ENCODE assay signal across 30 mouse cellular contexts in genomic region chr13:55300913-55301312, GRCm38 (mm10). TPM values are rescaled to one million over a fixed set of nuclear protein-coding genes. Genes with fewer than 3 reads are reported as not detected.
"Had no signal": no experiment of that assay in that cellular context is flagged by ENCODE, and none has a peak within 500 bp of the region (broad histone marks: within the 10 kb centered on the region; RNA-seq: fewer than 3 reads in every experiment).

No protein-coding gene starts in this region.

- ATAC-seq: liver, embryonic 12.5 days; liver, postnatal 0 days; lung, postnatal 0 days; midbrain, embryonic 13.5 days; midbrain, embryonic 15.5 days; midbrain, embryonic 16.5 days had no signal

- H3K27ac ChIP-seq: limb, embryonic 10.5 days; limb, embryonic 12.5 days; limb, embryonic 13.5 days; limb, embryonic 15.5 days; liver, embryonic 12.5 days; liver, embryonic 13.5 days; liver, embryonic 14.5 days; liver, embryonic 15.5 days; lung, embryonic 15.5 days; macrophage; midbrain, embryonic 10.5 days; midbrain, embryonic 12.5 days; midbrain, embryonic 13.5 days; midbrain, embryonic 15.5 days had no signal

- H3K27me3 ChIP-seq: limb, embryonic 12.5 days; limb, embryonic 13.5 days; limb, embryonic 15.5 days; liver, embryonic 12.5 days; liver, embryonic 13.5 days; liver, embryonic 15.5 days; lung, embryonic 15.5 days; megakaryocyte, embryonic 14.5 days; midbrain, embryonic 12.5 days; midbrain, embryonic 13.5 days; midbrain, embryonic 15.5 days had no signal

- H3K4me3 ChIP-seq: limb, embryonic 10.5 days; limb, embryonic 12.5 days; limb, embryonic 13.5 days; limb, embryonic 15.5 days; liver, embryonic 12.5 days; liver, embryonic 13.5 days; liver, embryonic 15.5 days; lung, embryonic 15.5 days; megakaryocyte, embryonic 14.5 days; midbrain, embryonic 10.5 days; midbrain, embryonic 12.5 days; midbrain, embryonic 13.5 days; midbrain, embryonic 15.5 days; myocyte had no signal

- H3K4me1 ChIP-seq: limb, embryonic 10.5 days; limb, embryonic 12.5 days; limb, embryonic 13.5 days; limb, embryonic 15.5 days; liver, embryonic 12.5 days; liver, embryonic 13.5 days; liver, embryonic 15.5 days; lung, embryonic 15.5 days; midbrain, embryonic 10.5 days; midbrain, embryonic 12.5 days; midbrain, embryonic 13.5 days; midbrain, embryonic 15.5 days had no signal

- DNase-seq: left cerebral cortex, postnatal 4 days; liver; liver, embryonic 13.5 days; liver, postnatal 0 days; lung, adult 18-20 months; lung, adult 2 months; lung, embryonic 14.5 days; lung, postnatal 10 days; lung, postnatal 14 days; lung, postnatal 36 days; lung, postnatal 4 days; midbrain, embryonic 14.5 days had no signal

RNA-seq across cellular contexts. Expression of gene Mxd3, which starts 28.7 kb away (rescaled TPM):
- total RNA-seq: liver, adult 2 months had no signal
